Mouse (Mus musculus): ENCODE data around the gene Gm525. TPM values are rescaled to one million over a fixed set of nuclear protein-coding genes. Genes with fewer than 3 reads are reported as not detected.
A peak's percentile ranks its signal among the peaks of the same experiment; 100 is the strongest.
"Not testable (repeated sequence)": the region's sequence is repeated elsewhere in the genome, so short reads cannot be mapped to it uniquely, and the experiment has no call there.

Gm525 gene
- polyA plus RNA-seq, 1 experiment from 2014 or later, result 0.45 TPM

DNA sequence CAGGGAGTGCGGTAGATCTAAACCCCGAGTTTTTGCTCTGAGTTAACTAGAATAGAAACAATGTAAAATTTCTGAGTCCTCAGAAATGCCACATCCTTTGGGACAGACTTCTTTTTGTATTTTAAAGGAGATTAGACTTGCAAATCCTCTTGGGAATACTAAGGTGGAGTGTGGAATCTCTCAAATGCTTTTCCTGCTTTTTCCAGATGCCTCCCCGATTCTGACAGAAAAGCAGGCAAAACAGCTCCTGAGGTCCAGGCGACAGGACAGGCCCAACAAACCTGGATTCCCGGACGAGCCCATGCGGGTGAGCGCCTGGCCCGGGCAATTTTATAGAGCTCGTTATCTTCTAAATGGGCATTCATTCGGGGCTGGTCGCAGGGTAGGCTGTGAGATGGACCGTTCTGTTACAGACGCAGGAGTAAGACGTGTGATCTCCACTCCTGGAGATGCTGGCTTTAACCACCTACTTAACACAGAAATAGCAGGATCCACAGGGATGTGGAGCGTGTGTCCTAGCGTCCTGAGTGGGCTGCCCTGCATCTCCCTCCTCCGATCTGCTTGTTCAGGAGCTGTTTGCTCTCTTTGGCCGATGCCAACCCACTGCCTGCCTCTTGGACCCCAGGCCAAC is 1.3 kb downstream of the Gm525 start:
- H3K4me1 ChIP-seq (replicated peaks; ENCODE audit: insufficient read depth, low read length), result no peaks in the 10 kb centered on the region
- 59% methylated on average over 19 of the region's 19 CpGs for WGBS
- no peak for ATAC-seq (replicated peaks; ENCODE audit: low FRiP score, low read depth)
- H3K36me3 ChIP-seq (ENCODE audit: insufficient read depth, low read length), result no peaks in the 10 kb centered on the region
- H3K9ac ChIP-seq (ENCODE audit: low read depth, low read length), result no peak overlapping the region
- no peak for DNase-seq (ENCODE audit: low spot score)
- no peak overlapping the region for H3K27ac ChIP-seq
- H3K9me3 ChIP-seq (replicated peaks; ENCODE audit: low read length), result no peaks in the 10 kb centered on the region
- H3K4me3 ChIP-seq (replicated peaks; ENCODE audit: low read depth, low read length), result no peak overlapping the region
- no peak for TF ChIP-seq CTCF (IDR thresholded peaks at IDR 0.05; ENCODE audit: low read depth)
- no peak overlapping the region for H3K4me2 ChIP-seq (ENCODE audit: low read length)
- H3K27me3 ChIP-seq (ENCODE audit: insufficient read depth, low read length), result no peaks in the 10 kb centered on the region

DNA sequence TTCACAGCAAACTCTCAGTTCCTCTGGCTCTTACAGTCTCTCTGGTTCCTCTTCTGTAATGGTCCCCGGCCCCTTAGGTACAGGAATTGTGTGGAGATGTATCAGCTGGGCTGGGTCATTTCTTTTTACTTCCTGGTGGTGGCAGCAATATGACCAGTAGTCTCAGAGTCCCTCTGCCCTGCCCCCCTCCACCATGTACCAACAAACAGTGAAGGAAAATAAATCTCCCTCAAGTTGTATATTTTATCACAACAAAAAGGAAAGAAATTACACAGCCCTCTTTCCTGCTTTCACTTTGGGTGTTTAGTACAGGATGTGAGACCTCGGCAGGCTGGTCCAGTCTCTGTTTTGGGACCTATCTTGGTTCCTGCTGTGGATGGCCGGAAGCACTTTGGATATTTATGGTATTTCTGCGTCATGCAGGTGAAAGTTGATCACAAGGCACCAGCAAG is 2.8 kb downstream of the Gm525 start:
- Histone ChIP-seq H3K4me3 (replicated peaks; ENCODE audit: low read depth, low read length) (no peak overlapping the region), H3K9me3 (replicated peaks; ENCODE audit: low read length) (no peaks in the 10 kb centered on the region), H3K27ac (no peak overlapping the region), H3K27me3 (ENCODE audit: insufficient read depth, low read length) (no peaks in the 10 kb centered on the region), H3K4me2 (ENCODE audit: low read length) (no peak overlapping the region), H3K4me1 (replicated peaks; ENCODE audit: insufficient read depth, low read length) (no peaks in the 10 kb centered on the region), H3K36me3 (ENCODE audit: insufficient read depth, low read length) (no peaks in the 10 kb centered on the region), H3K9ac (ENCODE audit: low read depth, low read length) (no peak overlapping the region)
- ATAC-seq (replicated peaks; ENCODE audit: low FRiP score, low read depth) (no peak), DNase-seq (ENCODE audit: low spot score) (peak; percentile 65)
- peak; percentile 9; the same call in 1 of the 2 replicates for TF ChIP-seq CTCF (IDR thresholded peaks at IDR 0.05; ENCODE audit: low read depth)
- 54% methylated on average over 4 of the region's 4 CpGs for WGBS

DNA sequence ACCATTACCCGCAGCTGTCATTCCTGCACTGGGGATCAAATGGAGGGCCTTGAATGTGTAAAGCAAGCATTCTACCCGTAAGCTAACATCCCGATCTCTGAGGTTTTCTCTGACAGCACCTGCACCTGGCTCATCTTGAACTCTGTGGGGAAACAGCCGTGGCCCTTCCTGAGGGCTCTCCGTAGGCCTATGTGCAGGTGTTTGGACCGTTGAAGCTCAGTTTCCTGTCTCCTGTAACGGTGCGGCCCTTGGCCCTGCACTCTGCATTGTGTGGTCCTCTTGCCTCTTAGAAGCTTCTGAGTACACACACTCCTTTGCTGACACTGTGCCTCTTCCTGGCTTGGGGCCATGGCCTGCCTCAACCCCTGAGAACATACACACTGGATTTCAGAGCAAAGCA is 4.0 kb downstream of the Gm525 start:
- Histone ChIP-seq H3K9ac (ENCODE audit: low read depth, low read length) (no peak overlapping the region), H3K4me3 (replicated peaks; ENCODE audit: low read depth, low read length) (no peak overlapping the region), H3K9me3 (replicated peaks; ENCODE audit: low read length) (no peaks in the 10 kb centered on the region), H3K4me2 (ENCODE audit: low read length) (no peak overlapping the region), H3K4me1 (replicated peaks; ENCODE audit: insufficient read depth, low read length) (no peaks in the 10 kb centered on the region), H3K27ac (no peak overlapping the region), H3K36me3 (ENCODE audit: insufficient read depth, low read length) (no peaks in the 10 kb centered on the region), H3K27me3 (ENCODE audit: insufficient read depth, low read length) (no peaks in the 10 kb centered on the region)
- TF ChIP-seq CTCF (IDR thresholded peaks at IDR 0.05; ENCODE audit: low read depth), result no peak
- DNase-seq (ENCODE audit: low spot score), result no peak
- ATAC-seq (replicated peaks; ENCODE audit: low FRiP score, low read depth), result no peak
- 73% methylated on average over 8 of the region's 8 CpGs for WGBS

DNA sequence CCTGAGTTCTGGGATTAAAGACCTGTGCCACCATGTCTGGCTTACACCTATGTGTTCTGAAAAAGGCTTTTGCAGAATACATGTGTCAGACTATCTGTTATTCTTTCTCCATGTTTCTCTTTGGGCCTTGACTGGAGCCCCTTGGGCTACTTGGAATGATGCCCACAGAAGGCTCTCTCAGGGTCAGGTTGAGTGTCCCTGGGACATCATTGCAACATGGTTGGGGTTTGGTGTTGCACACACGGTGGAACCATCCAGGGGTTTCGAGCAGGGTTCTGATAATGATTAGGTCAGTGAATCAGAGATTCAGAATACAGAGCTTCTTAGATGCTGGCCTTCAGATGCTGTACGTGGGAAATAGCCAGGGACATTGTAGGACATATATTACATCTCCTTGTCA is 4.7 kb downstream of the Gm525 start:
- Histone ChIP-seq H3K9ac (ENCODE audit: low read depth, low read length) (no peak overlapping the region), H3K27ac (no peak overlapping the region), H3K36me3 (ENCODE audit: insufficient read depth, low read length) (no peaks in the 10 kb centered on the region), H3K4me3 (replicated peaks; ENCODE audit: low read depth, low read length) (no peak overlapping the region), H3K4me1 (replicated peaks; ENCODE audit: insufficient read depth, low read length) (no peaks in the 10 kb centered on the region), H3K4me2 (ENCODE audit: low read length) (no peak overlapping the region), H3K27me3 (ENCODE audit: insufficient read depth, low read length) (no peaks in the 10 kb centered on the region), H3K9me3 (replicated peaks; ENCODE audit: low read length) (no peaks in the 10 kb centered on the region)
- TF ChIP-seq CTCF (IDR thresholded peaks at IDR 0.05; ENCODE audit: low read depth), result no peak
- ATAC-seq (replicated peaks; ENCODE audit: low FRiP score, low read depth) (no peak), DNase-seq (ENCODE audit: low spot score) (no peak)
- WGBS, result 85% methylated on average over 3 of the region's 3 CpGs

DNA sequence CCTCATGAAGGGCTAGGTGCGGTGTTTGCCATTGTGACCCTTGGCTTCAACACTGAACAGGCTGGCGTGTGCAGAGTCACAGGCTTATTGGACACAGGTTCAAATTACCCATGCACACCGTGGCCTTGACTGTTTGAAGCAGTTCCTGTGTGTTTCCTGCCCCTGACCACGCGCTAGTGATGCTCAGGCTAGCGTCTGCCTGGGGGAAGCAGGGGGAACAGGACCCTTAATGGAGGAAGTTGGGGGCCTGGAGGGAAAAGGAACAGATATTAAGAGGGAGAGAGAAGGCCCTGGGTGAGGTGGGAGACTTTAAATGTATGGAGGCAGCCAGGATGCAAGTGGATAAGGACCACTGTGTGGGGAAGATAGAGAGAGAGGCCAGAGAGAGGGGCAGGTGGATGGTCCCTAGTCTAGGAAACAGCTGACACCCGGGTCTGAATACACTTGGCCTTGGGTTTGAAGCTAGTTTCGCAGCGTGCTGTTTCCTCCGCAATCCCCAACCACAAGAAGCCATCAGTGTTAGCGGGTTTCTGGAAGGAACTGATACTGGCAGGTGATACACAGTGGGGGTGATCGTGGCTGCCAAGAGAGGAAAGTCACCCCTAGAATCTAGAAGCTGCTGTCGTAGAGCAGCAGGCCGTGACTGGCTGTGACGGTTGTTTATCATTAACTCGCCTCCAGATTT is 5.5 kb downstream of the Gm525 start:
- no peak for ATAC-seq (replicated peaks; ENCODE audit: low FRiP score, low read depth)
- Histone ChIP-seq H3K27me3 (ENCODE audit: insufficient read depth, low read length) (no peaks in the 10 kb centered on the region), H3K9me3 (replicated peaks; ENCODE audit: low read length) (no peaks in the 10 kb centered on the region), H3K27ac (no peak overlapping the region), H3K9ac (ENCODE audit: low read depth, low read length) (no peak overlapping the region), H3K36me3 (ENCODE audit: insufficient read depth, low read length) (no peaks in the 10 kb centered on the region), H3K4me2 (ENCODE audit: low read length) (no peak overlapping the region), H3K4me3 (replicated peaks; ENCODE audit: low read depth, low read length) (no peak overlapping the region), H3K4me1 (replicated peaks; ENCODE audit: insufficient read depth, low read length) (no peaks in the 10 kb centered on the region)
- 67% methylated on average over 16 of the region's 16 CpGs for WGBS
- no peak for TF ChIP-seq CTCF (IDR thresholded peaks at IDR 0.05; ENCODE audit: low read depth)
- DNase-seq (ENCODE audit: low spot score), result no peak

DNA sequence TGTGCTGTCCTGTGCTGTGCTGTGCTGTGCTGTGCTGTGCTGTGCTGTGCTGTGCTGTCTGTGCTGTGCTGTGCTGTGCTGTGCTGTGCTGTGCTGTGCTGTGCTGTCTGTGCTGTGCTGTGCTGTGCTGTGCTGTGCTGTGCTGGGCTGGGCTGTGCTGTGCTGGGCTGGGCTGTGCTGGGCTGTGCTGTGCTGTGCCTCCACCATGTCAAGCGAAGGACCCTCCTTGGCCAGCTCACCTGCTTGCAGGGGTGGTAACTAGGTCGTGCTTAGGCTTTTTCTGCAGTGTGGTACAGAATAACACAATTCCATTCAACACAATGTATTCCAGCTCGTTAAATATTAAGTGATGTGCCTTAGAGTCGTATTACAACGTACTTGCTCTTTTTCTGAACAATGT is 8.3 kb downstream of the Gm525 start:
- H3K9me3 ChIP-seq (replicated peaks; ENCODE audit: low read length); H3K36me3 ChIP-seq (ENCODE audit: insufficient read depth, low read length); H3K27me3 ChIP-seq (ENCODE audit: insufficient read depth, low read length); H3K9ac ChIP-seq (ENCODE audit: low read depth, low read length); ATAC-seq (replicated peaks; ENCODE audit: low FRiP score, low read depth); DNase-seq (ENCODE audit: low spot score); H3K4me3 ChIP-seq (replicated peaks; ENCODE audit: low read depth, low read length); H3K4me2 ChIP-seq (ENCODE audit: low read length); H3K27ac ChIP-seq; H3K4me1 ChIP-seq (replicated peaks; ENCODE audit: insufficient read depth, low read length): not testable (repeated sequence)
- 51% methylated on average over 5 of the region's 5 CpGs for WGBS

DNA sequence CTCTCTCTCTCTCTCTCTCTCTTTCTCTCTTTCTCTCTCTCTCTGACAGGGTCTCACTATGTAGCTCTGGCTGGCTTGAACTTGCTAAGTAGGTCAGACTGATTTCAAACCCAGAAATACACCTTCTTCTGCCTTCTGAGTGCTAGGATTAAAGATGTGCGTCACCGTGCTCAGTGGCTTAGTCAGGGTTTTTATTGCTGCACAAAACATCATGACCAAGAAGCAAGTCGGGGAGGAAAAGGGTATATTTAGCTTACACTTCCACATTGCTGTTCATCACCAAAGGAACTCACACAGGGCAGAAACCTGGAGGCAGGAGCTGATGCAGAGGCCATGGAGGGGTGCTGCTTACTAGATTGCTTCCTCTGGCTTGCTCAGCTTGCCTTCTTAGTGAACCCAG is 9.1 kb downstream of the Gm525 start:
- H3K4me2 ChIP-seq (ENCODE audit: low read length); DNase-seq (ENCODE audit: low spot score); H3K36me3 ChIP-seq (ENCODE audit: insufficient read depth, low read length); H3K4me1 ChIP-seq (replicated peaks; ENCODE audit: insufficient read depth, low read length); H3K9me3 ChIP-seq (replicated peaks; ENCODE audit: low read length); H3K27me3 ChIP-seq (ENCODE audit: insufficient read depth, low read length); H3K27ac ChIP-seq; H3K4me3 ChIP-seq (replicated peaks; ENCODE audit: low read depth, low read length); H3K9ac ChIP-seq (ENCODE audit: low read depth, low read length); ATAC-seq (replicated peaks; ENCODE audit: low FRiP score, low read depth): not testable (repeated sequence)
- WGBS, result 88% methylated on average over 3 of the region's 3 CpGs
